Mouse (Mus musculus) lung, postnatal 36 days (tissue): ENCODE results near the gene Dgki.

Source experiments
- DNase-seq: peaks from one replicate; pipeline ENCODE4 v3.0.0; 2022; ENCODE audit warnings: mixed read lengths

Gene Dgki

GRCm38 (mm10) chr6:37299562-37300390, at the start of gene Dgki:
Gene Dgki, minus strand, starts transcription at chr6:37300184.
- no peak for DNase-seq

GRCm38 (mm10) chr6:37347606-37348005, 47.6 kb upstream of the Dgki start:
- no peak for DNase-seq

- no peak for DNase-seq
Observed at GRCm38 (mm10) chr6:37338055-37338454, 38.1 kb upstream of the Dgki start.

GRCm38 (mm10) chr6:37336831-37337260, 36.9 kb upstream of the Dgki start:
- DNase-seq: peak; percentile 21

GRCm38 (mm10) chr6:37336381-37336780, 36.4 kb upstream of the Dgki start:
- no peak for DNase-seq

- DNase-seq: no peak
Observed at GRCm38 (mm10) chr6:37332846-37333245, 32.9 kb upstream of the Dgki start.

GRCm38 (mm10) chr6:37329901-37330864, 30.2 kb upstream of the Dgki start:
- DNase-seq: no peak

GRCm38 (mm10) chr6:37329376-37329775, 29.4 kb upstream of the Dgki start:
- DNase-seq: no peak

- DNase-seq: no peak
Observed at GRCm38 (mm10) chr6:37328671-37329070, 28.7 kb upstream of the Dgki start.

GRCm38 (mm10) chr6:37327519-37327918, 27.5 kb upstream of the Dgki start:
- no peak for DNase-seq

GRCm38 (mm10) chr6:37326603-37326955, 26.6 kb upstream of the Dgki start:
- DNase-seq: no peak

- DNase-seq: no peak
Observed at GRCm38 (mm10) chr6:37325906-37326602, 26.1 kb upstream of the Dgki start.

GRCm38 (mm10) chr6:37325076-37325475, 25.1 kb upstream of the Dgki start:
- no peak for DNase-seq

- DNase-seq: no peak
Observed at GRCm38 (mm10) chr6:37322641-37323040, 22.7 kb upstream of the Dgki start.

GRCm38 (mm10) chr6:37322088-37322487, 22.1 kb upstream of the Dgki start:
- peak; percentile 14 for DNase-seq

GRCm38 (mm10) chr6:37317904-37318303, 17.9 kb upstream of the Dgki start:
- no peak for DNase-seq

GRCm38 (mm10) chr6:37315440-37315839, 15.5 kb upstream of the Dgki start:
- DNase-seq: no peak

- DNase-seq: no peak
Observed at GRCm38 (mm10) chr6:37310601-37311000, 10.6 kb upstream of the Dgki start.

- no peak for DNase-seq
Observed at GRCm38 (mm10) chr6:37306616-37307015, 6.6 kb upstream of the Dgki start.

GRCm38 (mm10) chr6:37300492-37300891, 508 bp upstream of the Dgki start:
- no peak for DNase-seq

GRCm38 (mm10) chr6:37298982-37299381, 1.0 kb downstream of the Dgki start:
- no peak for DNase-seq

GRCm38 (mm10) chr6:37297744-37298482, 2.1 kb downstream of the Dgki start:
- no peak for DNase-seq
